Mouse (Mus musculus) liver, embryonic 11.5 days (tissue): Measurements from ENCODE around the gene Ugt8a. TPM values are rescaled to one million over a fixed set of nuclear protein-coding genes. Genes with fewer than 3 reads are reported as not detected.
A peak's percentile ranks its signal among the peaks of the same experiment; 100 is the strongest.

ENCODE experiments used
- ATAC-seq: fragments of 200-750 bp; cut with Nextera tagmentation; replicated peaks from 2 replicates; pipeline ENCODE4 v1.8.0; 2017; ENCODE audit warnings: moderate number of reproducible peaks, mild to moderate bottlenecking, moderate TSS enrichment, moderate library complexity; ENCODE audit not compliant: low FRiP score
- DNase-seq: peaks from one replicate; pipeline ENCODE4 v3.0.0-alpha.2; 2017; ENCODE audit warnings: low spot score
- H3K27ac ChIP-seq: fragments of 300-500 bp; sonication (generic); 2 replicates; pipeline ENCODE4 v1.5.1; 2014; ENCODE audit warnings: mild to moderate bottlenecking, low read depth, low read length, control low read depth
- H3K27me3 ChIP-seq: fragments of 300-500 bp; sonication (generic); replicated peaks from 2 replicates; pipeline ENCODE4 v1.6.1; 2014; ENCODE audit warnings: low read length, mixed read lengths; ENCODE audit not compliant: control insufficient read depth, insufficient read depth
- H3K36me3 ChIP-seq: fragments of 300-500 bp; sonication (generic); 2 replicates; pipeline ENCODE4 v1.6.1; 2014; ENCODE audit warnings: mild to moderate bottlenecking, low read length, moderate library complexity, mixed read lengths; ENCODE audit not compliant: control insufficient read depth, insufficient read depth
- H3K4me1 ChIP-seq: fragments of 300-500 bp; sonication (generic); replicated peaks from 2 replicates; pipeline ENCODE4 v1.6.1; 2014; ENCODE audit warnings: low read length, mixed read lengths; ENCODE audit not compliant: control insufficient read depth, insufficient read depth
- H3K4me2 ChIP-seq: fragments of 300-500 bp; sonication (generic); 2 replicates; pipeline ENCODE4 v1.6.1; 2014; ENCODE audit warnings: mild to moderate bottlenecking, control low read depth, moderate library complexity
- H3K4me3 ChIP-seq: fragments of 300-500 bp; sonication (generic); 2 replicates; pipeline ENCODE4 v1.5.1; 2014; ENCODE audit warnings: low read depth, low read length, control low read depth
- H3K9ac ChIP-seq: fragments of 300-500 bp; sonication (generic); 2 replicates; pipeline ENCODE4 v1.6.1; 2014; ENCODE audit warnings: low read depth, low read length, control low read depth
- H3K9me3 ChIP-seq: fragments of 300-500 bp; sonication (generic); 2 replicates; pipeline ENCODE4 v1.6.1; 2016; ENCODE audit warnings: low read length, inconsistent platforms, mixed read lengths; ENCODE audit not compliant: control insufficient read depth
- WGBS: fragments of 180-500 bp; shearing (Covaris S2); extraction: QIAGEN DNeasy Blood & Tissue Kit; methylation state at CpG from one replicate; pipeline ENCODE4 v1.1.7; 2014; 5-methylcytosine and 5-hydroxymethylcytosine counted together
- polyA plus RNA-seq: library from polyadenylated mRNA; unstranded; fragments of >200 nt; fragmentation: Nextera tagmentation; extraction: Ambion mirVana; gene quantifications from 2 replicates; pipeline ENCODE4 v1.2.1, GENCODE M21; 2014

Gene Ugt8a
- 0.37 and 0.40 TPM in 2 replicates for polyA plus RNA-seq

DNA sequence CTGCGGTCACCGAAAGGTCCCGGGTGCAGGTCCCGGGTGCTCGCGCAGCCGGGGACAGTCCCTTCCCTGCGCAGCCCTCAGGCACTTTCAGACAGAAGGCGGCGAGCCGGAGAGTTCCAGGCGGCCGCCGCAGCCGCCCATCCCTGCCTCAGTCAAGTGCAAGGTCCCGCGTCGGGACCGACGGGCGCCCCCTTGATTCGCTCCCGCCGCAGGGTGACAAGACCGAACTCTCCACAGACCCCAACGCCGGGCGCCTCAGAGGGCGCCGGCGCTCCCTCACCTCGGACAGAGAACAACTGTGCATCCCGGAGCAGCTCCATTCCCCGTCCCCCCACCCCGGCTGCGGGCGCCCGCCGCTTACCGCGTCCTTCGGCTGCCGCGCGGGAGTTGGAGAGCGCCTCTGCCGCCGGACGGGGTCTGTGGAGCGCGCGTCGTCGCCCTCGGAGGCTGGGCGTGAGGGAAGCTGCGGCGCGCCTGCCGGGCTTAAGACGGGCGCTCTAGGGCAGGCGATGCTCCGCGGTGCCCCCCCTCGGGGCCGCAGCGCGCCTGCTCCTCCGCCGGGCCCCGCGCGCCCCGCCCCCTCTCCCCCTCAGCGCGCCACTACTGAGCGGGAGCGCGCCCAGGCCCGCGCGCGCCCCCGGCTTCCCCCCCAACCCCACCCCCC lies at the start of gene Ugt8a:
Gene Ugt8a (minus strand): TSS at position 528 of the 664 bp plus-strand sequence.
- H3K9me3 ChIP-seq, result no peaks in the 10 kb centered on the region
- peak within 1 kb of the TSS; percentile 50 for H3K4me3 ChIP-seq
- no peak for DNase-seq
- H3K36me3 ChIP-seq, result no peaks in the 10 kb centered on the region
- peak within 1 kb of the TSS; percentile 71 for H3K4me2 ChIP-seq
- H3K4me1 ChIP-seq, result no peaks in the 10 kb centered on the region
- ATAC-seq, result peak; percentile 43
- no peak within 1 kb of the TSS for H3K9ac ChIP-seq
- WGBS, result under 1% methylated on average over 66 of the region's 85 CpGs
- H3K27ac ChIP-seq, result no peak within 1 kb of the TSS
- peaks cover 27% of the 10 kb centered on the region for H3K27me3 ChIP-seq

DNA sequence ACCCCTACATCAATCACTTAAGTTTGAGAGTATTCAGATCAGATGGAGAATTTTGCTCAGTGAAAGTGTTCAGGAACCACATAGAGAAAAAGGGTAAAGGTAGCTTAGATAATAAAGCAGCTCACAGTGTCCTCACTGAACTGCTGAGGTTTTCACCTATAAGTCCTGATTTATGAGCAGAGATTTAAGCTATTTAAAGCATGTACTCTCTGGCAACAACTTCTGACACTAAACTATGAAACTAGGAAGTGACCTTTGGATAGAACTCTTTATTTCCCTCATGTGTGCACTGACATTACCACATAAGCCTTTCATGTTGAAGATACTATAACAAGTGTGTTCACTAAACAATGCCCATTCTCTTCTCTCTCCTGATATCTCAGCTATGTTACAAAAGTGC lies 48.2 kb upstream of the Ugt8a start:
- H3K9ac ChIP-seq, result no peak overlapping the region
- ATAC-seq (no peak), DNase-seq (no peak)
- H3K36me3 ChIP-seq, result no peaks in the 10 kb centered on the region
- no peak overlapping the region for H3K4me3 ChIP-seq
- no peak overlapping the region for H3K27ac ChIP-seq
- no peak overlapping the region for H3K4me2 ChIP-seq
- H3K9me3 ChIP-seq, result no peaks in the 10 kb centered on the region
- no peaks in the 10 kb centered on the region for H3K27me3 ChIP-seq
- no peaks in the 10 kb centered on the region for H3K4me1 ChIP-seq

DNA sequence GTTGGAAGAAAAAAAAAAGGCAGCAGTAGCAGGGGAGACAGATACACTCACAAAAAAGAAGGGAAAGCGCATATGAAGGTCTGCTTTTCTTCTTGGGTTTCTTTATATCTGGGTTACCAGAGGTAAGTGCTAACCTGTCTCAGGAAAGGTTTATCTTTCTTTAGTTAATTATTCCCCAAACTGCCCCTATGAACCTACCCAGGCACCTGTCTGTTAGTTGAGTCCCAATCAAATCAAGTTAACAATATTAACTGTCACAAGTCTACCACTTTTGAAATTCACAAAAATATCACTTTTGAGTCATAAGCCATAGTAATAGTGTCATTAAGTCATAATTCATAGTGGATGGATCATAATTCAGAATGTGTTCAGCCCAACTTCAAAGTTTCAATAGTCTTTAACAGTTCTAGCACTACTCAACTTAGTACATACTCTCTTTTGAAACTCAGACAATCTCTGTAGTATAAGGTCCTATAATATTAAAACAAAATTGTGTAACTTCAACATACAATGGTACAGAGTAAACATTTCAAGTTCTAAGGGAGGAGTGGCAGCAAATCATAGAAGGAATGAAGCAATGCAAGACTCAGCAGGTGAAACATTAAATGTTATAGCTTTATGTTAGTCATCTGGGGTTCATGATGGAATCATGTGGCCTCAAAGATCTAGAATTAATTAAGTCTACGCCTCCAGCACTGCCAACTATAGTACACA lies 45.4 kb upstream of the Ugt8a start:
- H3K27me3 ChIP-seq, result no peaks in the 10 kb centered on the region
- 77% methylated on average over 2 of the region's 2 CpGs for WGBS
- H3K27ac ChIP-seq, result no peak overlapping the region
- H3K4me3 ChIP-seq, result no peak overlapping the region
- no peaks in the 10 kb centered on the region for H3K4me1 ChIP-seq
- no peak for ATAC-seq
- no peaks in the 10 kb centered on the region for H3K9me3 ChIP-seq
- no peak overlapping the region for H3K9ac ChIP-seq
- no peak overlapping the region for H3K4me2 ChIP-seq
- DNase-seq, result no peak
- H3K36me3 ChIP-seq, result no peaks in the 10 kb centered on the region

DNA sequence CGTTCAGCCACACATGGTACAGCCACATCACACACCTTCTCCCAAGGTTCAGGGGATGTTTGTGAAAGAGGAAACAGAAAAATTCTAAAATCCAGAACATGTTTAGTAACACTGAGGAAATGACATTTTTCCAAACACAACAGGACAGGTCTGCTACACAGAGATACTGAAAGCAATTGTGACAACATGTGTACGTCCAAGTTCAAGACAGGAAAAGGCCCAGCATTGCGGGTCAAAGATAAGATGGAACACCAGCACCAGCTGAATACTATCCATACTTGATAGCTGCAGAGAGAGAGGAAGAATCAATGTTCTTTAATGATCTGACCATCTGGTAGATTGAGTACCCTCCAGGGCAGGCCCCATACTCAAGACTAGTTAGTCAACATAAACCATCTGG lies 41.1 kb upstream of the Ugt8a start:
- no peaks in the 10 kb centered on the region for H3K36me3 ChIP-seq
- H3K4me2 ChIP-seq, result no peak overlapping the region
- no peak overlapping the region for H3K4me3 ChIP-seq
- DNase-seq, result no peak
- no peak; the same call in 1 of the 2 replicates for ATAC-seq
- H3K27ac ChIP-seq, result no peak overlapping the region
- H3K4me1 ChIP-seq, result no peaks in the 10 kb centered on the region
- H3K9ac ChIP-seq, result no peak overlapping the region
- H3K9me3 ChIP-seq, result no peaks in the 10 kb centered on the region
- WGBS, result 55% methylated on average over 3 of the region's 3 CpGs
- H3K27me3 ChIP-seq, result no peaks in the 10 kb centered on the region

DNA sequence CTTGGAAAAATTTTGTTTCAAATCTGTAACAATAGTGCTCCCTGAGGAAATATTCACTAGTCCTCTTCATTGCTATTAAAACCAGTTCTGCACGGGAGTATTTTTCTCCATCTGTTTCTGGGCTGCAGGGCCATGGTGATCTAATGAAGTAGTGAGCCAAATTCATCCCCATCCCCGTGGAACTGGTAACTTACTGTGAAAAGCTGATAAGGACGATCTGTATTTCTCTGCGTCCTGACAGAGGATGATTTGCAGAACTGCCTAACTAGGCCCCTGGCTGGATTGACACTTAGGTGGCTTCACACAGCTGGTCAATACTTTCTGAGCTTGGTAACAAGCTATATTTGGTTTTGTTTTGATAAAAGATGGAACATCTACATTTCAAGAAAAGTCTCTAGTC lies 37.5 kb upstream of the Ugt8a start:
- Histone ChIP-seq H3K27ac (no peak overlapping the region), H3K36me3 (no peaks in the 10 kb centered on the region), H3K9me3 (no peaks in the 10 kb centered on the region), H3K27me3 (no peaks in the 10 kb centered on the region), H3K4me2 (no peak overlapping the region), H3K4me3 (no peak overlapping the region), H3K4me1 (no peaks in the 10 kb centered on the region), H3K9ac (no peak overlapping the region)
- WGBS, result 28% methylated on average over 4 of the region's 4 CpGs
- no peak for DNase-seq
- ATAC-seq, result no peak

DNA sequence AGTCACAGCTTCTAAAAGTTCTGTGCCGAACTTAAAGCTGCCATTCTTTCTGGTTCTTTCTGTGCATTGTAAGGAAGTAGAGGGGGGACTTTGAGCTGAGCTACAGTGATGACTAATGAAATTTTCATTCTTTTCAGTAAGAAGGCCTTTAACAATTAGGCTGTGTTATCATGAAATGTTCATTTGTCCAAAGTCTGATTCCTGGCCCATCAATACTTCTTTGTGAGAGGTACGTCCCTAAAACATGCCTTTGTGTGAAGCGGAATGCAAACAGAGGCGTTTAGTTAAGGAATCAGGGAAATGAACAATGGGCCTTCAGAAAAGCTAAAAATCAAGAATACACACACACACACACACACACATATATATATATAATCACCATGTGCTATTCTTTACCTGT lies 31.0 kb upstream of the Ugt8a start:
- ATAC-seq, result no peak
- no peaks in the 10 kb centered on the region for H3K27me3 ChIP-seq
- no peak overlapping the region for H3K4me3 ChIP-seq
- H3K4me2 ChIP-seq, result no peak overlapping the region
- no peaks in the 10 kb centered on the region for H3K4me1 ChIP-seq
- H3K36me3 ChIP-seq, result no peaks in the 10 kb centered on the region
- DNase-seq, result no peak
- H3K9me3 ChIP-seq, result no peaks in the 10 kb centered on the region
- no peak overlapping the region for H3K9ac ChIP-seq
- 85% methylated on average over 4 of the region's 4 CpGs for WGBS
- no peak overlapping the region for H3K27ac ChIP-seq

DNA sequence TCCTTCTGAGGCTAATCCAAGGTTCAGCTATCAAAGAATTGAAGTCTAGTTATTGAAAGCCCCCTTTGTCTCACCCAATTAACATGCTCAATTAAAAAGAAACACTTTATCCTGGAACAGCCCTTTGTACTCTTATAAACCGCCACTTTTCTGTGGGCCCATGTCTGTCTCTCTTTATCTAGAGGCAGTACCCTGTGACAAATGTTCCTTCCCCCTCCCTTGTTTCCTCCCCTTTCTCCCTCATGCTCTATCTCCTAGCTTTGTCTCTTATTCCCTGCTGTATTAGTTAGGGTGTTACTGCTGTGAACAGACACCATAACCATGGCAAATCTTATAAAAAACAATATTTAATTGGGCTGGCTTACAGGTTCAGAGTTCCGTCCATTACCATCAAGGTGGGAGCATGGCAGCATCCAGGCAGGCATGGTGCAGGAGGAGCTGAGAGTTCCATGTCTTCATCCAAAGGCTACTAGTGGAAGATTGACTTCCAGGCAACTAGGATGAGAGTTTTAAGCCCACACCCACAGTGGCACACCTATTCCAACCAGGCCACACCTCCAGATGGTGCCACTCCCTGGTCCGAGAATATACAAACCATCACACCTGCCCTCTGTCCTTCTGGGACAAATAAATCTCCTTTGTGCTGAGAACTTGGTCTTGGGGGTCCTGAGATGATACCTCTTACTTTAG lies 17.9 kb upstream of the Ugt8a start:
- no peak for DNase-seq
- no peak overlapping the region for H3K27ac ChIP-seq
- 69% methylated on average over 3 of the region's 3 CpGs for WGBS

DNA sequence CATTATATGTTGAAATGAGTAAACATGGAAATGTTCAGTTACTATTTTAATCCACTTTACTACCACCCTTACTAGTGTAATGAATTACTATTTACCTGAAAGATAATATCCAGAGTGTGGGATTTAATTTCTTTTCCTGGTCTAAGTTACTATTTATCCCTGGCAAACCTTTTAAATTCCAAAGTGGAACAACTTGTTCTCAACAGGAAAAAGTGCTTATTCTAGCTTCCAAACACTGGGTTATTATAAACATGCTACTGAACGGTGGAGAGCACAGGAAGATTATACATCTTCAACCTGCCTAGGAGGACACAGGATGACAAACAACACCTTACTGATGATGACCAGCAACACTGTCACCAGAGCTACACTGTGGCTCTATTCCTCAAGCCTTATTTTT lies 16.5 kb upstream of the Ugt8a start:
- H3K27me3 ChIP-seq, result no peaks in the 10 kb centered on the region
- no peaks in the 10 kb centered on the region for H3K9me3 ChIP-seq
- no peak overlapping the region for H3K4me2 ChIP-seq
- no peaks in the 10 kb centered on the region for H3K4me1 ChIP-seq
- no peak overlapping the region for H3K27ac ChIP-seq
- 82% methylated on average over 1 of the region's 1 CpGs for WGBS
- no peak for ATAC-seq
- DNase-seq, result no peak
- H3K9ac ChIP-seq, result no peak overlapping the region
- no peak overlapping the region for H3K4me3 ChIP-seq
- H3K36me3 ChIP-seq, result no peaks in the 10 kb centered on the region

More for the DNA sequence above, 17.9 kb upstream of the Ugt8a start:
- Histone ChIP-seq H3K4me3 (no peak overlapping the region), H3K27me3 (no peaks in the 10 kb centered on the region), H3K9me3 (no peaks in the 10 kb centered on the region), H3K36me3 (no peaks in the 10 kb centered on the region), H3K9ac (no peak overlapping the region), H3K4me1 (no peaks in the 10 kb centered on the region), H3K4me2 (no peak overlapping the region)
- no peak for ATAC-seq
